In the genomic region with DNA sequence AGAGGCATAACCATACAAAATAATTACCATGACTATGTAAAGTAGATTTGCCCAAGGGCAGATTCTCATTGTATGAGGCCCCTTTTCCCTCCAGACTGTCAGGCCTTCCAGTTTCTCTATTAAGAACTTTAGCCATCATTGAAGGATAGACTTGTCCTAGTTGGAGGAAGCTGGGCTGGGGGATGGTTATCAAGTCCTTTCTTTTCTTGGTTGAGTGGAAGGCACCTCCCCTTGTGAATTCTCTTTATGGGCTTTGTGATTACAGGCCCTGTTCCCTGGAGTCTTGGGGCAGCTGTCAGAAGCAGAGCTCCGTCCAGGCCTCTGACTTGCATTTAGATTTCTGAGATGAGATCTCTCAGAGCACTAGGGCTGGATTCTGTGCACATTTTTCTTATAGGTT, we compare ENCODE assay signal across 19 mouse cellular contexts.
DNase-seq lines count a peak whose midpoint lies in the region; ATAC-seq lines count a peak whose summit lies in the region.
"Had no signal": no experiment of that assay in that cellular context is flagged by ENCODE, and none has a peak within 500 bp of the region (broad histone marks: within the 10 kb centered on the region; RNA-seq: fewer than 3 reads in every experiment).

No protein-coding gene starts in this region.

- H3K4me3 ChIP-seq in forebrain, embryonic 11.5 days (ENCODE audit: low read depth, low read length), result no peak overlapping the region
- no peak overlapping the region for H3K4me3 ChIP-seq in forebrain, embryonic 12.5 days (replicated peaks)
- H3K4me3 ChIP-seq in hindbrain, embryonic 10.5 days, result no peak overlapping the region
- H3K4me3 ChIP-seq in midbrain, embryonic 10.5 days, result no peak overlapping the region
- H3K4me3 ChIP-seq in neural tube, embryonic 14.5 days (ENCODE audit: low read depth, low read length), result no peak overlapping the region
- H3K4me3 ChIP-seq: intestine, embryonic 15.5 days had no signal

- no peaks in the 10 kb centered on the region for H3K36me3 ChIP-seq in forebrain, embryonic 11.5 days (ENCODE audit: control insufficient read depth, insufficient read depth, low read length)
- no peaks in the 10 kb centered on the region for H3K36me3 ChIP-seq in forebrain, embryonic 12.5 days (replicated peaks)
- no peaks in the 10 kb centered on the region for H3K36me3 ChIP-seq in hindbrain, embryonic 10.5 days
- no peaks in the 10 kb centered on the region for H3K36me3 ChIP-seq in midbrain, embryonic 10.5 days
- no peaks in the 10 kb centered on the region for H3K36me3 ChIP-seq in neural tube, embryonic 14.5 days (ENCODE audit: control insufficient read depth, insufficient read depth, low read length)
- H3K36me3 ChIP-seq: intestine, embryonic 15.5 days had no signal

- no peak overlapping the region for H3K9ac ChIP-seq in forebrain, embryonic 11.5 days (ENCODE audit: low read length)
- no peak overlapping the region for H3K9ac ChIP-seq in forebrain, embryonic 12.5 days
- no peak overlapping the region for H3K9ac ChIP-seq in neural tube, embryonic 14.5 days (replicated peaks; ENCODE audit: low read depth, low read length)
- H3K9ac ChIP-seq: forebrain, postnatal 0 days; intestine, embryonic 15.5 days had no signal

- no peaks in the 10 kb centered on the region for H3K27me3 ChIP-seq in forebrain, embryonic 11.5 days (ENCODE audit: control insufficient read depth, insufficient read depth, low read length)
- no peaks in the 10 kb centered on the region for H3K27me3 ChIP-seq in forebrain, embryonic 12.5 days
- H3K27me3 ChIP-seq in hindbrain, embryonic 10.5 days (ENCODE audit: insufficient read depth, poor library complexity, severe bottlenecking), result no peaks in the 10 kb centered on the region
- H3K27me3 ChIP-seq in midbrain, embryonic 10.5 days (ENCODE audit: low read depth, poor library complexity, severe bottlenecking), result no peaks in the 10 kb centered on the region
- H3K27me3 ChIP-seq in neural tube, embryonic 14.5 days (ENCODE audit: control insufficient read depth, insufficient read depth, low read length), result no peaks in the 10 kb centered on the region
- H3K27me3 ChIP-seq: intestine, embryonic 15.5 days had no signal

- peak; percentile 42; the same call in 1 of the 2 replicates for ATAC-seq in forebrain, embryonic 11.5 days (replicated peaks; ENCODE audit: low FRiP score)
- ATAC-seq in forebrain, embryonic 12.5 days (ENCODE audit: low FRiP score), result no peak
- ATAC-seq in neural tube, embryonic 14.5 days (ENCODE audit: low read depth), result peak; percentile 59; the same call in 1 of the 2 replicates
- ATAC-seq: forebrain, postnatal 0 days; intestine, embryonic 15.5 days had no signal

- H3K9me3 ChIP-seq in forebrain, embryonic 11.5 days (ENCODE audit: control insufficient read depth, low read length), result no peaks in the 10 kb centered on the region
- H3K9me3 ChIP-seq in forebrain, embryonic 12.5 days, result no peaks in the 10 kb centered on the region
- no peaks in the 10 kb centered on the region for H3K9me3 ChIP-seq in hindbrain, embryonic 10.5 days
- no peaks in the 10 kb centered on the region for H3K9me3 ChIP-seq in midbrain, embryonic 10.5 days (replicated peaks)
- H3K9me3 ChIP-seq in neural tube, embryonic 14.5 days (ENCODE audit: control insufficient read depth, low read length), result no peaks in the 10 kb centered on the region
- H3K9me3 ChIP-seq: intestine, embryonic 15.5 days had no signal

- no peak overlapping the region for H3K4me2 ChIP-seq in forebrain, embryonic 11.5 days (ENCODE audit: low read depth, low read length, severe bottlenecking)
- H3K4me2 ChIP-seq in forebrain, embryonic 12.5 days, result no peak overlapping the region
- H3K4me2 ChIP-seq in neural tube, embryonic 14.5 days (ENCODE audit: low read depth, low read length), result no peak overlapping the region
- H3K4me2 ChIP-seq: intestine, embryonic 15.5 days had no signal

- DNase-seq in forebrain, embryonic 11.5 days (ENCODE audit: low spot score), result no peak
- DNase-seq in hindbrain, embryonic 10.5 days (ENCODE audit: low spot score), result peak; percentile 44
- peak; percentile 17 for DNase-seq in midbrain, embryonic 10.5 days (ENCODE audit: low spot score)
- DNase-seq in layer of hippocampus, adult 18-20 months (ENCODE audit: low spot score in 2 of 2), result no peak
- DNase-seq in spleen, postnatal 14 days (ENCODE audit: low spot score in 2 of 2), result no peak
- DNase-seq in adrenal gland, postnatal 4 days (ENCODE audit: low spot score in 2 of 2), result no peak
- DNase-seq: adrenal gland, postnatal 25 days; cerebellum, postnatal 25 days; forebrain, postnatal 0 days; gastrocnemius, postnatal 14 days; heart, postnatal 14 days; kidney, postnatal 10 days; liver; lung, adult 18-20 months; thymus, postnatal 4 days had no signal

- H3K27ac ChIP-seq in forebrain, embryonic 11.5 days (ENCODE audit: low read depth, low read length), result no peak overlapping the region
- H3K27ac ChIP-seq in forebrain, embryonic 12.5 days, result no peak overlapping the region
- peak overlapping the region; percentile 45; the same call in 1 of the 2 replicates for H3K27ac ChIP-seq in hindbrain, embryonic 10.5 days
- H3K27ac ChIP-seq in midbrain, embryonic 10.5 days (replicated peaks), result peak overlapping the region; percentile 61
- no peak overlapping the region for H3K27ac ChIP-seq in neural tube, embryonic 14.5 days (ENCODE audit: low read depth, low read length)
- H3K27ac ChIP-seq: intestine, embryonic 15.5 days; macrophage had no signal

- WGBS in forebrain, embryonic 11.5 days, result 16% methylated on average over 1 of the region's 1 CpGs
- 17% methylated on average over 1 of the region's 1 CpGs for WGBS in forebrain, embryonic 12.5 days
- WGBS in hindbrain, embryonic 10.5 days, result 15% methylated on average over 1 of the region's 1 CpGs
- 17% methylated on average over 1 of the region's 1 CpGs for WGBS in midbrain, embryonic 10.5 days
- 22% methylated on average over 1 of the region's 1 CpGs for WGBS in neural tube, embryonic 14.5 days

- H3K4me1 ChIP-seq in forebrain, embryonic 11.5 days (replicated peaks; ENCODE audit: control insufficient read depth, insufficient read depth, low read length), result no peaks in the 10 kb centered on the region
- peaks cover 9% of the 10 kb centered on the region for H3K4me1 ChIP-seq in forebrain, embryonic 12.5 days
- H3K4me1 ChIP-seq in hindbrain, embryonic 10.5 days (replicated peaks), result peaks cover 17% of the 10 kb centered on the region
- peaks cover 19% of the 10 kb centered on the region for H3K4me1 ChIP-seq in midbrain, embryonic 10.5 days
- H3K4me1 ChIP-seq in neural tube, embryonic 14.5 days (ENCODE audit: control insufficient read depth, insufficient read depth, low read length), result peaks cover 5% of the 10 kb centered on the region; the same call in 1 of the 2 replicates
- H3K4me1 ChIP-seq: intestine, embryonic 15.5 days had no signal

Comparison
In these comparisons a context has a peak if more than half of its experiments do, and no peak if none do; other contexts are left out.
1. DNase-seq: peak in hindbrain, embryonic 10.5 days (single experiment) and midbrain, embryonic 10.5 days (single experiment); none in forebrain, embryonic 11.5 days (single experiment), layer of hippocampus, adult 18-20 months (0 of 2), spleen, postnatal 14 days (0 of 2) and adrenal gland, postnatal 4 days (0 of 2).
2. H3K27ac ChIP-seq: peak in hindbrain, embryonic 10.5 days (single experiment) and midbrain, embryonic 10.5 days (single experiment); none in forebrain, embryonic 11.5 days (single experiment), forebrain, embryonic 12.5 days (single experiment) and neural tube, embryonic 14.5 days (single experiment).